Mouse (Mus musculus): ENCODE data around the gene Sfxn5. TPM values are rescaled to one million over a fixed set of nuclear protein-coding genes. Genes with fewer than 3 reads are reported as not detected.

The Sfxn5 gene
- polyA plus RNA-seq, 2 experiments, result 5.8 to 6.6 TPM

DNA sequence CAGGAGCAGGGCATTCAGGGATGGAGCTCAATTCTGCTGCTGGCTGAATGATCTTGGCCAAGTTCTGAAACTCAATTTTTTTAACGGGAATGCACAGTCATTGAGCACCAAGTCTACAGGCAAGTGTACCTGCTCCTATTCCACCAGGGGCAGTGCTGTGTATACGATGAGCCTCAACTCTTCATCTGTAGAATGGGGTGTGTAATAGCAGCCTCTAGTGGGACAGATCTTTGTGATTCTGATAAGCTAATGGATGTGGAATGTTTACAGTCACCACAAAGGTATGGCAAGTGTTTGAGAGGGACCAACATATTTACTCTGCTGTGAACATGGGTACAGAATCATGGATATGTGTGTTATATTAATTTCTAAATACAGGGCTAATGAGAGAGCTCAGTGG is 17.0 kb downstream of the Sfxn5 start:
- no peak for TF ChIP-seq POLR2A (IDR thresholded peaks at IDR 0.05; ENCODE audit: borderline replicate concordance, extremely low read depth, insufficient read depth, insufficient read length)
- Histone ChIP-seq H3K36me3 (ENCODE audit: control insufficient read depth, insufficient read depth, low read length) (no peaks in the 10 kb centered on the region), H3K9ac (ENCODE audit: low read depth, low read length, severe bottlenecking) (no peak overlapping the region), H3K4me1 (ENCODE audit: control insufficient read depth, insufficient read depth, low read length) (no peaks in the 10 kb centered on the region), H3K4me3 (replicated peaks; ENCODE audit: low read length) (no peak overlapping the region), H3K4me2 (replicated peaks; ENCODE audit: low read depth, low read length, severe bottlenecking) (no peak overlapping the region), H3K27ac (replicated peaks; ENCODE audit: low read depth, low read length) (no peak overlapping the region), H3K9me3 (ENCODE audit: control insufficient read depth, low read length) (no peaks in the 10 kb centered on the region), H3K27me3 (ENCODE audit: control insufficient read depth, insufficient read depth, low read length) (no peaks in the 10 kb centered on the region)
- 86% methylated on average over 2 of the region's 2 CpGs for WGBS
- DNase-seq (ENCODE audit: low spot score) (no peak), ATAC-seq (ENCODE audit: low FRiP score, low read depth) (no peak)

- H3K4me2 ChIP-seq (replicated peaks; ENCODE audit: low read depth, low read length, severe bottlenecking), result no peak overlapping the region
- ATAC-seq (ENCODE audit: low FRiP score, low read depth), result no peak
These were observed 19.0 kb downstream of the Sfxn5 start for GRCm38 (mm10) chr6:85314064-85314798.

DNA sequence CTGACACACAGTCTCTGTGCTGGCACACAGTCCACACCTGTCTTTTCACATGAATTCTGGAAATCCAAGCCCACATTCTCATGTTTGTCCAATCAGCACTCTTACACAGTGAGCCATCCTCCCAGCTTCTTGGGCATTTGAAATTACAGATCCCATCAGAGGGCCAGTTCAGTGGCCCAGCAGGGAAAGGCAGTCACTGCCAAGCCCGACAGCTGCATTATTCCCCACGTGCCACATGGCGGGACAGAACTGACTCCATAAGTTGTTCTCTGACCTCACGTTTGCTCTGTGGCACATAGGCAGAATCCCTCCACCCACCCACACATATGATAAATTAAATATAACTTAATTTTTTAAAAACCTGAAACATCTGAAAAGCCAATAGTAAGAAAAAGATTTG is 25.3 kb downstream of the Sfxn5 start:
- no peak overlapping the region for H3K4me2 ChIP-seq (replicated peaks; ENCODE audit: low read depth, low read length, severe bottlenecking)
- no peak for TF ChIP-seq POLR2A (IDR thresholded peaks at IDR 0.05; ENCODE audit: borderline replicate concordance, extremely low read depth, insufficient read depth, insufficient read length)
- 78% methylated on average over 4 of the region's 4 CpGs for WGBS

More at GRCm38 (mm10) chr6:85314064-85314798, 19.0 kb downstream of the Sfxn5 start:
- no peak for TF ChIP-seq POLR2A (IDR thresholded peaks at IDR 0.05; ENCODE audit: borderline replicate concordance, extremely low read depth, insufficient read depth, insufficient read length)
- no peak overlapping the region for H3K4me3 ChIP-seq (replicated peaks; ENCODE audit: low read length)
- 42% methylated on average over 9 of the region's 9 CpGs for WGBS
- no peaks in the 10 kb centered on the region for H3K27me3 ChIP-seq (ENCODE audit: control insufficient read depth, insufficient read depth, low read length)
- no peaks in the 10 kb centered on the region for H3K9me3 ChIP-seq (ENCODE audit: control insufficient read depth, low read length)
- no peak overlapping the region for H3K27ac ChIP-seq (replicated peaks; ENCODE audit: low read depth, low read length)
- DNase-seq (ENCODE audit: low spot score), result no peak
- no peaks in the 10 kb centered on the region for H3K36me3 ChIP-seq (ENCODE audit: control insufficient read depth, insufficient read depth, low read length)
- no peaks in the 10 kb centered on the region for H3K4me1 ChIP-seq (ENCODE audit: control insufficient read depth, insufficient read depth, low read length)
- H3K9ac ChIP-seq (ENCODE audit: low read depth, low read length, severe bottlenecking), result no peak overlapping the region

GRCm38 (mm10) chr6:85306375-85306774 is 26.8 kb downstream of the Sfxn5 start:
- H3K27ac ChIP-seq (replicated peaks; ENCODE audit: low read depth, low read length), result no peak overlapping the region
- H3K27me3 ChIP-seq (ENCODE audit: control insufficient read depth, insufficient read depth, low read length), result no peaks in the 10 kb centered on the region
- H3K4me3 ChIP-seq (replicated peaks; ENCODE audit: low read length), result no peak overlapping the region
- 86% methylated on average over 3 of the region's 3 CpGs for WGBS
- ATAC-seq (ENCODE audit: low FRiP score, low read depth), result no peak
- H3K4me2 ChIP-seq (replicated peaks; ENCODE audit: low read depth, low read length, severe bottlenecking), result no peak overlapping the region
- no peaks in the 10 kb centered on the region for H3K9me3 ChIP-seq (ENCODE audit: control insufficient read depth, low read length)
- no peak overlapping the region for H3K9ac ChIP-seq (ENCODE audit: low read depth, low read length, severe bottlenecking)
- no peak for DNase-seq (ENCODE audit: low spot score)
- peaks cover 12% of the 10 kb centered on the region for H3K4me1 ChIP-seq (ENCODE audit: control insufficient read depth, insufficient read depth, low read length)
- H3K36me3 ChIP-seq (ENCODE audit: control insufficient read depth, insufficient read depth, low read length), result no peaks in the 10 kb centered on the region
- no peak for TF ChIP-seq POLR2A (IDR thresholded peaks at IDR 0.05; ENCODE audit: borderline replicate concordance, extremely low read depth, insufficient read depth, insufficient read length)

More for the DNA sequence above, 25.3 kb downstream of the Sfxn5 start:
- H3K4me1 ChIP-seq (ENCODE audit: control insufficient read depth, insufficient read depth, low read length), result peaks cover 3% of the 10 kb centered on the region
- ATAC-seq (ENCODE audit: low FRiP score, low read depth) (no peak), DNase-seq (ENCODE audit: low spot score) (no peak)
- no peak overlapping the region for H3K4me3 ChIP-seq (replicated peaks; ENCODE audit: low read length)
- H3K27ac ChIP-seq (replicated peaks; ENCODE audit: low read depth, low read length), result no peak overlapping the region
- H3K27me3 ChIP-seq (ENCODE audit: control insufficient read depth, insufficient read depth, low read length), result no peaks in the 10 kb centered on the region
- H3K9ac ChIP-seq (ENCODE audit: low read depth, low read length, severe bottlenecking), result no peak overlapping the region
- H3K36me3 ChIP-seq (ENCODE audit: control insufficient read depth, insufficient read depth, low read length), result no peaks in the 10 kb centered on the region
- no peaks in the 10 kb centered on the region for H3K9me3 ChIP-seq (ENCODE audit: control insufficient read depth, low read length)

- Histone ChIP-seq H3K9ac (ENCODE audit: low read depth, low read length, severe bottlenecking) (no peak overlapping the region), H3K9me3 (ENCODE audit: control insufficient read depth, low read length) (no peaks in the 10 kb centered on the region), H3K4me2 (replicated peaks; ENCODE audit: low read depth, low read length, severe bottlenecking) (no peak overlapping the region), H3K4me1 (ENCODE audit: control insufficient read depth, insufficient read depth, low read length) (peaks cover 12% of the 10 kb centered on the region), H3K27me3 (ENCODE audit: control insufficient read depth, insufficient read depth, low read length) (no peaks in the 10 kb centered on the region), H3K36me3 (ENCODE audit: control insufficient read depth, insufficient read depth, low read length) (no peaks in the 10 kb centered on the region), H3K27ac (replicated peaks; ENCODE audit: low read depth, low read length) (no peak overlapping the region), H3K4me3 (replicated peaks; ENCODE audit: low read length) (no peak overlapping the region)
- TF ChIP-seq POLR2A (IDR thresholded peaks at IDR 0.05; ENCODE audit: borderline replicate concordance, extremely low read depth, insufficient read depth, insufficient read length), result no peak
- DNase-seq (ENCODE audit: low spot score) (no peak), ATAC-seq (ENCODE audit: low FRiP score, low read depth) (no peak)
These were observed 27.4 kb downstream of the Sfxn5 start for GRCm38 (mm10) chr6:85305826-85306225.
